ENCODE assay signal across 14 mouse cellular contexts in the genomic region with DNA sequence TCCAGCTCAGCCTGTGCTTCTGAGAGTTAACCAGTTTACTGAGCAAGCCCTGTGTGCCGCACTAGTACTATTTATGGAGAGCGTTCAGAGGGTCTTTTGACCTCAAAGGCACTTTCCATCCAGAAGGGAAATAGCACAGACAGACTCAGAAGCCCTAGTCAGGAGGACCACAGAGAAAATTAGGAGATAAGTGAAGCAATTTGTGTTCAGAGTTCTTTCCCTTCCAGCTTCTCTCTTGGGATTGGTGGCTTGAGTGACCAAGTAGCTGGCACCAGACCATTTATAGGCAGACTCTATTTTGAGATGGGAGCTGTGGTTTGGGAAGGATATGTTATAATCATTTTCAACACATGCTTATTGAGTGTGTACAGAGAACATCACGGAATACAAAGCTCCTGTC. TPM values are rescaled to one million over a fixed set of nuclear protein-coding genes. Genes with fewer than 3 reads are reported as not detected.
DNase-seq lines count a peak whose midpoint lies in the region; ATAC-seq and TF ChIP-seq lines count a peak whose summit lies in the region.
"Had no signal": no experiment of that assay in that cellular context is flagged by ENCODE, and none has a peak within 500 bp of the region (broad histone marks: within the 10 kb centered on the region; RNA-seq: fewer than 3 reads in every experiment).

No protein-coding gene starts in this region.

- 24% methylated on average over 3 of the region's 3 CpGs for WGBS in heart, embryonic 15.5 days
- 87% methylated on average over 3 of the region's 3 CpGs for WGBS in midbrain, embryonic 11.5 days
- WGBS in midbrain, embryonic 10.5 days = 95% methylated on average over 3 of the region's 3 CpGs
- 20% methylated on average over 3 of the region's 3 CpGs for WGBS in heart, postnatal 0 days
- WGBS in stomach, postnatal 0 days = 57% methylated on average over 3 of the region's 3 CpGs

- H3K4me3 ChIP-seq in heart, embryonic 15.5 days = no peak overlapping the region
- H3K4me3 ChIP-seq in midbrain, embryonic 11.5 days (ENCODE audit: low read depth, low read length) = no peak overlapping the region
- no peak overlapping the region for H3K4me3 ChIP-seq in midbrain, embryonic 10.5 days
- H3K4me3 ChIP-seq in heart, postnatal 0 days (ENCODE audit: low read depth, low read length) = peak overlapping the region; percentile 18
- H3K4me3 ChIP-seq in stomach, postnatal 0 days (ENCODE audit: low read depth, low read length) = no peak overlapping the region
- H3K4me3 ChIP-seq: neural tube, embryonic 12.5 days had no signal

- no peaks in the 10 kb centered on the region for H3K9me3 ChIP-seq in heart, embryonic 15.5 days (replicated peaks)
- H3K9me3 ChIP-seq in midbrain, embryonic 11.5 days (ENCODE audit: control insufficient read depth, low read length) = no peaks in the 10 kb centered on the region
- H3K9me3 ChIP-seq in midbrain, embryonic 10.5 days (replicated peaks) = no peaks in the 10 kb centered on the region
- H3K9me3 ChIP-seq in heart, postnatal 0 days (replicated peaks; ENCODE audit: control insufficient read depth, low read length) = no peaks in the 10 kb centered on the region
- H3K9me3 ChIP-seq in stomach, postnatal 0 days (ENCODE audit: control insufficient read depth, low read length) = no peaks in the 10 kb centered on the region
- H3K9me3 ChIP-seq: neural tube, embryonic 12.5 days had no signal

- TF ChIP-seq EP300 in heart, postnatal 0 days (IDR thresholded peaks at IDR 0.05; ENCODE audit: low read depth) = no peak
- no peak for TF ChIP-seq EP300 in stomach, postnatal 0 days (optimal IDR thresholded peaks at IDR 0.05)

- ATAC-seq in heart, embryonic 15.5 days (replicated peaks; ENCODE audit: insufficient number of reproducible peaks, insufficient read depth, low FRiP score, low read depth) = peak; percentile 37; the same call in 1 of the 2 replicates
- ATAC-seq in midbrain, embryonic 11.5 days (ENCODE audit: low FRiP score) = no peak
- ATAC-seq in heart, postnatal 0 days (ENCODE audit: insufficient read depth, low read depth) = peak; percentile 30; the same call in 1 of the 2 replicates
- ATAC-seq in stomach, postnatal 0 days (ENCODE audit: low FRiP score, low TSS enrichment) = no peak

- peak overlapping the region; percentile 81 for H3K27ac ChIP-seq in heart, embryonic 15.5 days
- H3K27ac ChIP-seq in midbrain, embryonic 11.5 days (ENCODE audit: low read depth, low read length) = no peak overlapping the region
- H3K27ac ChIP-seq in midbrain, embryonic 10.5 days (replicated peaks) = no peak overlapping the region
- peak overlapping the region; percentile 85 for H3K27ac ChIP-seq in heart, postnatal 0 days (ENCODE audit: low read depth)
- 0 out of 2 replicates have a peak overlapping the region, but pooled peaks have one; percentile 1 for H3K27ac ChIP-seq in stomach, postnatal 0 days (replicated peaks)
- H3K27ac ChIP-seq: neural tube, embryonic 12.5 days had no signal

- peak overlapping the region; percentile 19 for H3K4me2 ChIP-seq in heart, embryonic 15.5 days
- no peak overlapping the region for H3K4me2 ChIP-seq in midbrain, embryonic 11.5 days
- peak overlapping the region; percentile 55 for H3K4me2 ChIP-seq in heart, postnatal 0 days (ENCODE audit: low read depth, low read length)
- no peak overlapping the region for H3K4me2 ChIP-seq in stomach, postnatal 0 days (replicated peaks; ENCODE audit: low read depth)
- H3K4me2 ChIP-seq: neural tube, embryonic 12.5 days had no signal

- H3K9ac ChIP-seq in heart, embryonic 15.5 days = 0 out of 2 replicates have a peak overlapping the region, but pooled peaks have one; percentile 19
- H3K9ac ChIP-seq in midbrain, embryonic 11.5 days (ENCODE audit: low read length) = peak overlapping the region; percentile 5; the same call in 1 of the 2 replicates
- peak overlapping the region; percentile 12; the same call in 1 of the 2 replicates for H3K9ac ChIP-seq in heart, postnatal 0 days (replicated peaks; ENCODE audit: low read depth, low read length)
- H3K9ac ChIP-seq in stomach, postnatal 0 days (ENCODE audit: low read length) = no peak overlapping the region
- H3K9ac ChIP-seq: neural tube, embryonic 12.5 days had no signal

- no peaks in the 10 kb centered on the region for H3K27me3 ChIP-seq in heart, embryonic 15.5 days
- no peaks in the 10 kb centered on the region for H3K27me3 ChIP-seq in midbrain, embryonic 11.5 days (ENCODE audit: control insufficient read depth, insufficient read depth, low read length)
- H3K27me3 ChIP-seq in midbrain, embryonic 10.5 days (ENCODE audit: low read depth, poor library complexity, severe bottlenecking) = no peaks in the 10 kb centered on the region
- no peaks in the 10 kb centered on the region for H3K27me3 ChIP-seq in heart, postnatal 0 days (ENCODE audit: control insufficient read depth, insufficient read depth, low read length)
- no peaks in the 10 kb centered on the region for H3K27me3 ChIP-seq in stomach, postnatal 0 days (ENCODE audit: control insufficient read depth, insufficient read depth, low read length)
- H3K27me3 ChIP-seq: CH12.LX; neural tube, embryonic 12.5 days had no signal

- peaks cover 28% of the 10 kb centered on the region for H3K4me1 ChIP-seq in heart, embryonic 15.5 days (replicated peaks)
- H3K4me1 ChIP-seq in midbrain, embryonic 11.5 days (ENCODE audit: control insufficient read depth, insufficient read depth, low read length) = peaks cover 6% of the 10 kb centered on the region
- peaks cover 12% of the 10 kb centered on the region for H3K4me1 ChIP-seq in midbrain, embryonic 10.5 days
- H3K4me1 ChIP-seq in heart, postnatal 0 days (ENCODE audit: control insufficient read depth, insufficient read depth) = peaks cover 26% of the 10 kb centered on the region
- peaks cover 4% of the 10 kb centered on the region; the same call in 1 of the 2 replicates for H3K4me1 ChIP-seq in stomach, postnatal 0 days (replicated peaks; ENCODE audit: control insufficient read depth, insufficient read depth)

- TF ChIP-seq CTCF in heart, postnatal 0 days (IDR thresholded peaks at IDR 0.05; ENCODE audit: low read depth) = no peak
- TF ChIP-seq CTCF in stomach, postnatal 0 days (IDR thresholded peaks at IDR 0.05; ENCODE audit: low read depth) = no peak

- no peak for DNase-seq in heart, adult 11 months
- no peak for DNase-seq in midbrain, embryonic 11.5 days (ENCODE audit: low spot score, missing footprints)
- no peak for DNase-seq in midbrain, embryonic 10.5 days (ENCODE audit: low spot score)
- DNase-seq in heart, postnatal 0 days (ENCODE audit: low spot score) = peak; percentile 67
- DNase-seq in stomach, postnatal 0 days (ENCODE audit: low spot score) = no peak
- DNase-seq in cerebellum, postnatal 14 days = no peak
- DNase-seq: cerebellum, postnatal 25 days; gastrocnemius, postnatal 14 days; lung, adult 18-20 months; right cerebral cortex, postnatal 25 days had no signal

- H3K36me3 ChIP-seq in heart, embryonic 15.5 days = no peaks in the 10 kb centered on the region
- no peaks in the 10 kb centered on the region for H3K36me3 ChIP-seq in midbrain, embryonic 11.5 days (ENCODE audit: control insufficient read depth, insufficient read depth, low read length)
- peaks cover 27% of the 10 kb centered on the region for H3K36me3 ChIP-seq in midbrain, embryonic 10.5 days
- H3K36me3 ChIP-seq in heart, postnatal 0 days (replicated peaks; ENCODE audit: control insufficient read depth, insufficient read depth, low read length) = peaks cover 12% of the 10 kb centered on the region
- no peaks in the 10 kb centered on the region for H3K36me3 ChIP-seq in stomach, postnatal 0 days (ENCODE audit: control insufficient read depth, insufficient read depth, low read length)

RNA-seq across cellular contexts. Expression of gene Sort1, which starts 22.5 kb away (rescaled TPM):
- polyA plus RNA-seq in heart, embryonic 15.5 days (2015; fragmentation: Nextera tagmentation; extraction: Ambion mirVana) = 10.2 and 13.9 TPM in 2 replicates
- 27.0 and 27.1 TPM in 2 replicates for polyA plus RNA-seq in midbrain, embryonic 11.5 days (2014; fragmentation: Nextera tagmentation; extraction: Ambion mirVana)
- polyA plus RNA-seq in midbrain, embryonic 10.5 days (2016; fragmentation: Nextera tagmentation; extraction: Ambion mirVana) = 10.8 and 15.6 TPM in 2 replicates
- total RNA-seq in heart, postnatal 0 days (2014; rRNA removed; ENCODE audit: low replicate concordance) = 33.5 and 34.4 TPM in 2 replicates
- 6.7 and 7.4 TPM in 2 replicates for polyA plus RNA-seq in heart, postnatal 0 days (2015; fragmentation: Nextera tagmentation; extraction: Ambion mirVana)
- 7.6 and 9.2 TPM in 2 replicates for polyA plus RNA-seq in stomach, postnatal 0 days (2015; fragmentation: Nextera tagmentation; extraction: Ambion mirVana)

RNA-seq across cellular contexts. Expression of gene Psma5, which starts 49.7 kb away (rescaled TPM):
- polyA plus RNA-seq in heart, embryonic 15.5 days (2015; fragmentation: Nextera tagmentation; extraction: Ambion mirVana) = 174 and 197 TPM in 2 replicates
- polyA plus RNA-seq in midbrain, embryonic 11.5 days (2014; fragmentation: Nextera tagmentation; extraction: Ambion mirVana) = 274 and 295 TPM in 2 replicates
- polyA plus RNA-seq in midbrain, embryonic 10.5 days (2016; fragmentation: Nextera tagmentation; extraction: Ambion mirVana) = 299 and 349 TPM in 2 replicates
- total RNA-seq in heart, postnatal 0 days (2014; rRNA removed; ENCODE audit: low replicate concordance) = 82.6 and 104 TPM in 2 replicates
- polyA plus RNA-seq in heart, postnatal 0 days (2015; fragmentation: Nextera tagmentation; extraction: Ambion mirVana) = 177 and 180 TPM in 2 replicates
- 159 and 166 TPM in 2 replicates for polyA plus RNA-seq in stomach, postnatal 0 days (2015; fragmentation: Nextera tagmentation; extraction: Ambion mirVana)

RNA-seq across cellular contexts. Expression of gene Mybphl, which starts 58.3 kb away (rescaled TPM):
- 41.5 and 48.0 TPM in 2 replicates for polyA plus RNA-seq in heart, embryonic 15.5 days (2015; fragmentation: Nextera tagmentation; extraction: Ambion mirVana)
- polyA plus RNA-seq in midbrain, embryonic 11.5 days (2014; fragmentation: Nextera tagmentation; extraction: Ambion mirVana) = 0.12 TPM in 1 of 2 replicates, not detected in the other
- 0.09 TPM in 1 of 2 replicates, not detected in the other for polyA plus RNA-seq in midbrain, embryonic 10.5 days (2016; fragmentation: Nextera tagmentation; extraction: Ambion mirVana)
- 49.3 and 60.6 TPM in 2 replicates for total RNA-seq in heart, postnatal 0 days (2014; rRNA removed; ENCODE audit: low replicate concordance)
- polyA plus RNA-seq in heart, postnatal 0 days (2015; fragmentation: Nextera tagmentation; extraction: Ambion mirVana) = 90.0 and 123 TPM in 2 replicates
- polyA plus RNA-seq in stomach, postnatal 0 days (2015; fragmentation: Nextera tagmentation; extraction: Ambion mirVana) = not detected in 2 replicates
- total RNA-seq: CH12.LX had no signal
- polyA plus RNA-seq: intestine, embryonic 14.5 days had no signal

Comparison
In these comparisons a context has a peak if more than half of its experiments do, and no peak if none do; other contexts are left out.
1. ATAC-seq: peak in heart, embryonic 15.5 days (single experiment) and heart, postnatal 0 days (single experiment); none in midbrain, embryonic 11.5 days (single experiment) and stomach, postnatal 0 days (single experiment).
2. H3K27ac ChIP-seq: peak in heart, embryonic 15.5 days (single experiment), heart, postnatal 0 days (single experiment) and stomach, postnatal 0 days (single experiment); none in midbrain, embryonic 11.5 days (single experiment) and midbrain, embryonic 10.5 days (single experiment).
3. H3K4me2 ChIP-seq: peak in heart, embryonic 15.5 days (single experiment) and heart, postnatal 0 days (single experiment); none in midbrain, embryonic 11.5 days (single experiment) and stomach, postnatal 0 days (single experiment).
4. RNA of gene Mybphl, which starts 58.3 kb away (polyA plus RNA-seq): 90.0 to 123 TPM in heart, postnatal 0 days and 41.5 to 48.0 TPM in heart, embryonic 15.5 days; 0.09 TPM in midbrain, embryonic 10.5 days, not detected in stomach, postnatal 0 days and 0.12 TPM in midbrain, embryonic 11.5 days; every median in the first group is over 10 times any median in the second.